Mouse (Mus musculus): ENCODE data around the gene Arf1. TPM values are rescaled to one million over a fixed set of nuclear protein-coding genes. Genes with fewer than 3 reads are reported as not detected.
A peak's percentile ranks its signal among the peaks of the same experiment; 100 is the strongest.

The Arf1 gene
- polyA plus RNA-seq (2012) = 10.0 and 10.5 TPM in 2 replicates

GRCm38 (mm10) chr11:59228122-59228953, at the start of gene Arf1:
Gene Arf1, minus strand, starts transcription at chr11:59228270.
- peaks cover 59% of the 10 kb centered on the region for H3K4me1 ChIP-seq (ENCODE audit: control insufficient read depth)
- TF ChIP-seq TAL1 (IDR thresholded peaks at IDR 0.05; ENCODE audit: low read length) = no peak
- TF ChIP-seq GATA1 (IDR thresholded peaks at IDR 0.05; ENCODE audit: low read length) = no peak
- H3K4me3 ChIP-seq (replicated peaks) = peak within 1 kb of the TSS; percentile 88
- peaks cover 31% of the 10 kb centered on the region for H3K36me3 ChIP-seq (ENCODE audit: control insufficient read depth)
- H3K9me3 ChIP-seq (ENCODE audit: control insufficient read depth, low read length) = no peaks in the 10 kb centered on the region
- peaks cover 6% of the 10 kb centered on the region for H3K27me3 ChIP-seq (ENCODE audit: control insufficient read depth)

GRCm38 (mm10) chr11:59276877-59277276, 48.8 kb upstream of the Arf1 start:
- H3K27me3 ChIP-seq (ENCODE audit: control insufficient read depth) = peaks cover 91% of the 10 kb centered on the region
- no peak overlapping the region for H3K4me3 ChIP-seq (replicated peaks)
- H3K4me1 ChIP-seq (ENCODE audit: control insufficient read depth) = 0 out of 2 replicates have a peak, but pooled peaks cover 2% of the 10 kb centered on the region
- TF ChIP-seq TAL1 (IDR thresholded peaks at IDR 0.05; ENCODE audit: low read length) = no peak
- TF ChIP-seq GATA1 (IDR thresholded peaks at IDR 0.05; ENCODE audit: low read length) = no peak
- H3K9me3 ChIP-seq (ENCODE audit: control insufficient read depth, low read length) = no peaks in the 10 kb centered on the region
- no peaks in the 10 kb centered on the region for H3K36me3 ChIP-seq (ENCODE audit: control insufficient read depth)

GRCm38 (mm10) chr11:59274184-59274583, 46.1 kb upstream of the Arf1 start:
- Histone ChIP-seq H3K4me3 (replicated peaks) (no peak overlapping the region), H3K27me3 (ENCODE audit: control insufficient read depth) (peaks cover 81% of the 10 kb centered on the region), H3K4me1 (ENCODE audit: control insufficient read depth) (0 out of 2 replicates have a peak, but pooled peaks cover 2% of the 10 kb centered on the region), H3K9me3 (ENCODE audit: control insufficient read depth, low read length) (peaks cover under 1% of the 10 kb centered on the region), H3K36me3 (ENCODE audit: control insufficient read depth) (no peaks in the 10 kb centered on the region)
- TF ChIP-seq TAL1 (IDR thresholded peaks at IDR 0.05; ENCODE audit: low read length) (no peak), GATA1 (IDR thresholded peaks at IDR 0.05; ENCODE audit: low read length) (no peak)

GRCm38 (mm10) chr11:59266727-59267126, 38.7 kb upstream of the Arf1 start:
- H3K4me3 ChIP-seq (replicated peaks) = no peak overlapping the region
- no peak for TF ChIP-seq TAL1 (IDR thresholded peaks at IDR 0.05; ENCODE audit: low read length)
- TF ChIP-seq GATA1 (IDR thresholded peaks at IDR 0.05; ENCODE audit: low read length) = no peak
- peaks cover 23% of the 10 kb centered on the region for H3K9me3 ChIP-seq (ENCODE audit: control insufficient read depth, low read length)
- no peaks in the 10 kb centered on the region for H3K36me3 ChIP-seq (ENCODE audit: control insufficient read depth)
- H3K27me3 ChIP-seq (ENCODE audit: control insufficient read depth) = peaks cover 89% of the 10 kb centered on the region
- peaks cover 35% of the 10 kb centered on the region for H3K4me1 ChIP-seq (ENCODE audit: control insufficient read depth)

- Histone ChIP-seq H3K4me1 (ENCODE audit: control insufficient read depth) (peaks cover 50% of the 10 kb centered on the region), H3K27me3 (ENCODE audit: control insufficient read depth) (peaks cover 80% of the 10 kb centered on the region)
Measured at GRCm38 (mm10) chr11:59265154-59265813, 37.2 kb upstream of the Arf1 start.

GRCm38 (mm10) chr11:59264593-59264992, 36.5 kb upstream of the Arf1 start:
- TF ChIP-seq TAL1 (IDR thresholded peaks at IDR 0.05; ENCODE audit: low read length) (no peak), GATA1 (IDR thresholded peaks at IDR 0.05; ENCODE audit: low read length) (no peak)

More at GRCm38 (mm10) chr11:59265154-59265813, 37.2 kb upstream of the Arf1 start:
- no peaks in the 10 kb centered on the region for H3K36me3 ChIP-seq (ENCODE audit: control insufficient read depth)
- H3K9me3 ChIP-seq (ENCODE audit: control insufficient read depth, low read length) = peaks cover 23% of the 10 kb centered on the region
- TF ChIP-seq GATA1 (IDR thresholded peaks at IDR 0.05; ENCODE audit: low read length) (no peak), TAL1 (IDR thresholded peaks at IDR 0.05; ENCODE audit: low read length) (no peak)
- H3K4me3 ChIP-seq (replicated peaks) = no peak overlapping the region

GRCm38 (mm10) chr11:59263870-59264563, 35.9 kb upstream of the Arf1 start:
- Histone ChIP-seq H3K27me3 (ENCODE audit: control insufficient read depth) (peaks cover 73% of the 10 kb centered on the region), H3K36me3 (ENCODE audit: control insufficient read depth) (no peaks in the 10 kb centered on the region), H3K9me3 (ENCODE audit: control insufficient read depth, low read length) (peaks cover 20% of the 10 kb centered on the region), H3K4me3 (replicated peaks) (peak overlapping the region; percentile 53), H3K4me1 (ENCODE audit: control insufficient read depth) (peaks cover 62% of the 10 kb centered on the region)
- TF ChIP-seq GATA1 (IDR thresholded peaks at IDR 0.05; ENCODE audit: low read length) (no peak), TAL1 (IDR thresholded peaks at IDR 0.05; ENCODE audit: low read length) (no peak)

More at GRCm38 (mm10) chr11:59264593-59264992, 36.5 kb upstream of the Arf1 start:
- peaks cover 23% of the 10 kb centered on the region for H3K9me3 ChIP-seq (ENCODE audit: control insufficient read depth, low read length)
- H3K4me3 ChIP-seq (replicated peaks) = peak overlapping the region; percentile 53
- peaks cover 57% of the 10 kb centered on the region for H3K4me1 ChIP-seq (ENCODE audit: control insufficient read depth)
- H3K36me3 ChIP-seq (ENCODE audit: control insufficient read depth) = no peaks in the 10 kb centered on the region
- H3K27me3 ChIP-seq (ENCODE audit: control insufficient read depth) = peaks cover 78% of the 10 kb centered on the region

GRCm38 (mm10) chr11:59262308-59262707, 34.2 kb upstream of the Arf1 start:
- Histone ChIP-seq H3K4me1 (ENCODE audit: control insufficient read depth) (peaks cover 69% of the 10 kb centered on the region), H3K27me3 (ENCODE audit: control insufficient read depth) (peaks cover 72% of the 10 kb centered on the region), H3K4me3 (replicated peaks) (no peak overlapping the region), H3K9me3 (ENCODE audit: control insufficient read depth, low read length) (peaks cover 9% of the 10 kb centered on the region; the same call in 1 of the 2 replicates), H3K36me3 (ENCODE audit: control insufficient read depth) (no peaks in the 10 kb centered on the region)
- TF ChIP-seq GATA1 (IDR thresholded peaks at IDR 0.05; ENCODE audit: low read length) (no peak), TAL1 (IDR thresholded peaks at IDR 0.05; ENCODE audit: low read length) (no peak)

All from erythroblast, embryonic 14.5 days (primary cell).